Mouse (Mus musculus): ENCODE results near the gene Ippk. TPM values are rescaled to one million over a fixed set of nuclear protein-coding genes. Genes with fewer than 3 reads are reported as not detected.
A peak's percentile ranks its signal among the peaks of the same experiment; 100 is the strongest.

The Ippk gene
- total RNA-seq, 1 experiment from 2014 or later: 12.2 TPM

GRCm38 (mm10) chr13:49421606-49421917, 513 bp downstream of the Ippk start:
- peak in 1 of 2 experiments; percentile 11; a peak in 2 of 4 replicates for ATAC-seq (replicated peaks in 1 of 2; ENCODE audit: insufficient read depth in 1 of 2, low FRiP score in 2 of 2, low TSS enrichment in 1 of 2, low read depth in 1 of 2, poor library complexity in 2 of 2, severe bottlenecking in 2 of 2)

GRCm38 (mm10) chr13:49421959-49422358, 910 bp downstream of the Ippk start:
- ATAC-seq (replicated peaks in 1 of 2; ENCODE audit: insufficient read depth in 1 of 2, low FRiP score in 2 of 2, low TSS enrichment in 1 of 2, low read depth in 1 of 2, poor library complexity in 2 of 2, severe bottlenecking in 2 of 2): no peak

- ATAC-seq (replicated peaks in 1 of 2; ENCODE audit: insufficient read depth in 1 of 2, low FRiP score in 2 of 2, low TSS enrichment in 1 of 2, low read depth in 1 of 2, poor library complexity in 2 of 2, severe bottlenecking in 2 of 2): no peak
Measured at GRCm38 (mm10) chr13:49426736-49427135, 5.7 kb downstream of the Ippk start.

- ATAC-seq (replicated peaks in 1 of 2; ENCODE audit: insufficient read depth in 1 of 2, low FRiP score in 2 of 2, low TSS enrichment in 1 of 2, low read depth in 1 of 2, poor library complexity in 2 of 2, severe bottlenecking in 2 of 2): no peak
Measured at GRCm38 (mm10) chr13:49428042-49428675, 7.1 kb downstream of the Ippk start.

GRCm38 (mm10) chr13:49430529-49430928, 9.5 kb downstream of the Ippk start:
- ATAC-seq (replicated peaks in 1 of 2; ENCODE audit: insufficient read depth in 1 of 2, low FRiP score in 2 of 2, low TSS enrichment in 1 of 2, low read depth in 1 of 2, poor library complexity in 2 of 2, severe bottlenecking in 2 of 2): no peak

- no peak for ATAC-seq (replicated peaks in 1 of 2; ENCODE audit: insufficient read depth in 1 of 2, low FRiP score in 2 of 2, low TSS enrichment in 1 of 2, low read depth in 1 of 2, poor library complexity in 2 of 2, severe bottlenecking in 2 of 2)
Measured at GRCm38 (mm10) chr13:49433268-49434029, 12.4 kb downstream of the Ippk start.

- no peak for ATAC-seq (replicated peaks in 1 of 2; ENCODE audit: insufficient read depth in 1 of 2, low FRiP score in 2 of 2, low TSS enrichment in 1 of 2, low read depth in 1 of 2, poor library complexity in 2 of 2, severe bottlenecking in 2 of 2)
Measured at GRCm38 (mm10) chr13:49435745-49436144, 14.7 kb downstream of the Ippk start.

GRCm38 (mm10) chr13:49436170-49436569, 15.1 kb downstream of the Ippk start:
- no peak for ATAC-seq (replicated peaks in 1 of 2; ENCODE audit: insufficient read depth in 1 of 2, low FRiP score in 2 of 2, low TSS enrichment in 1 of 2, low read depth in 1 of 2, poor library complexity in 2 of 2, severe bottlenecking in 2 of 2)

GRCm38 (mm10) chr13:49444451-49444850, 23.4 kb downstream of the Ippk start:
- ATAC-seq (replicated peaks in 1 of 2; ENCODE audit: insufficient read depth in 1 of 2, low FRiP score in 2 of 2, low TSS enrichment in 1 of 2, low read depth in 1 of 2, poor library complexity in 2 of 2, severe bottlenecking in 2 of 2): no peak

GRCm38 (mm10) chr13:49449318-49449749, 28.3 kb downstream of the Ippk start:
- ATAC-seq (replicated peaks in 1 of 2; ENCODE audit: insufficient read depth in 1 of 2, low FRiP score in 2 of 2, low TSS enrichment in 1 of 2, low read depth in 1 of 2, poor library complexity in 2 of 2, severe bottlenecking in 2 of 2): peak; percentile 89 to 94

- ATAC-seq (replicated peaks in 1 of 2; ENCODE audit: insufficient read depth in 1 of 2, low FRiP score in 2 of 2, low TSS enrichment in 1 of 2, low read depth in 1 of 2, poor library complexity in 2 of 2, severe bottlenecking in 2 of 2): no peak
Measured at GRCm38 (mm10) chr13:49460276-49460675, 39.2 kb downstream of the Ippk start.

- no peak for ATAC-seq (replicated peaks in 1 of 2; ENCODE audit: insufficient read depth in 1 of 2, low FRiP score in 2 of 2, low TSS enrichment in 1 of 2, low read depth in 1 of 2, poor library complexity in 2 of 2, severe bottlenecking in 2 of 2)
Measured at GRCm38 (mm10) chr13:49460692-49461414, 39.8 kb downstream of the Ippk start.

GRCm38 (mm10) chr13:49461458-49462132, 40.5 kb downstream of the Ippk start:
- no peak for ATAC-seq (replicated peaks in 1 of 2; ENCODE audit: insufficient read depth in 1 of 2, low FRiP score in 2 of 2, low TSS enrichment in 1 of 2, low read depth in 1 of 2, poor library complexity in 2 of 2, severe bottlenecking in 2 of 2)

GRCm38 (mm10) chr13:49462921-49463320, 41.9 kb downstream of the Ippk start:
- no peak for ATAC-seq (replicated peaks in 1 of 2; ENCODE audit: insufficient read depth in 1 of 2, low FRiP score in 2 of 2, low TSS enrichment in 1 of 2, low read depth in 1 of 2, poor library complexity in 2 of 2, severe bottlenecking in 2 of 2)

- ATAC-seq (replicated peaks in 1 of 2; ENCODE audit: insufficient read depth in 1 of 2, low FRiP score in 2 of 2, low TSS enrichment in 1 of 2, low read depth in 1 of 2, poor library complexity in 2 of 2, severe bottlenecking in 2 of 2): no peak
Measured at GRCm38 (mm10) chr13:49465875-49466274, 44.8 kb downstream of the Ippk start.

- ATAC-seq (replicated peaks in 1 of 2; ENCODE audit: insufficient read depth in 1 of 2, low FRiP score in 2 of 2, low TSS enrichment in 1 of 2, low read depth in 1 of 2, poor library complexity in 2 of 2, severe bottlenecking in 2 of 2): no peak
Measured at GRCm38 (mm10) chr13:49466393-49467075, 45.5 kb downstream of the Ippk start.

- ATAC-seq (replicated peaks in 1 of 2; ENCODE audit: insufficient read depth in 1 of 2, low FRiP score in 2 of 2, low TSS enrichment in 1 of 2, low read depth in 1 of 2, poor library complexity in 2 of 2, severe bottlenecking in 2 of 2): no peak
Measured at GRCm38 (mm10) chr13:49467585-49467984, 46.5 kb downstream of the Ippk start.

Measured in hematopoietic stem cell, adult 5-6 weeks (primary cell).